Mouse (Mus musculus) liver, embryonic 15.5 days (tissue): ENCODE results near the gene Gm49368. TPM values are rescaled to one million over a fixed set of nuclear protein-coding genes. Genes with fewer than 3 reads are reported as not detected.

Experiments used
- polyA plus RNA-seq: library from polyadenylated mRNA; unstranded; fragments of >200 nt; fragmentation: Nextera tagmentation; extraction: Ambion mirVana; gene quantifications from 2 replicates; pipeline ENCODE4 v1.2.1, GENCODE M21; 2015

Gm49368 gene
- polyA plus RNA-seq, 1 experiment from 2014 or later, result 0.20 TPM

Other genes with a start within 250 kb of the Gm49368 start
- gene Stx4a, start 238.4 kb upstream of the Gm49368 start, polyA plus RNA-seq, result 14.6 and 14.9 TPM in 2 replicates
- 0.43 and 0.44 TPM in 2 replicates for gene Stx1b, start 238.1 kb upstream of the Gm49368 start, polyA plus RNA-seq
- 3.8 and 5.0 TPM in 2 replicates for gene Zfp646, start 186.5 kb upstream of the Gm49368 start, polyA plus RNA-seq
- 5.7 and 6.8 TPM in 2 replicates for gene Zfp668, start 185.9 kb upstream of the Gm49368 start, polyA plus RNA-seq
- 0.21 and 0.46 TPM in 2 replicates for gene Prss53, start 171.7 kb upstream of the Gm49368 start, polyA plus RNA-seq
- not detected in 2 replicates for gene Gm21974, start 167.2 kb upstream of the Gm49368 start, polyA plus RNA-seq
- 122 and 141 TPM in 2 replicates for gene Vkorc1, start 167.1 kb upstream of the Gm49368 start, polyA plus RNA-seq
- 51.5 and 59.2 TPM in 2 replicates for gene Bckdk, start 158.6 kb upstream of the Gm49368 start, polyA plus RNA-seq
- 15.0 TPM in 2 replicates for gene Kat8, start 150.2 kb upstream of the Gm49368 start, polyA plus RNA-seq
- 13.9 and 17.4 TPM in 2 replicates for gene Prss8, start 132.6 kb upstream of the Gm49368 start, polyA plus RNA-seq
- 2.7 and 3.3 TPM in 2 replicates for gene Prss36, start 116.0 kb upstream of the Gm49368 start, polyA plus RNA-seq
- 120 and 123 TPM in 2 replicates for gene Fus, start 95.2 kb upstream of the Gm49368 start, polyA plus RNA-seq
- gene Pycard, start 68.8 kb upstream of the Gm49368 start, polyA plus RNA-seq, result 24.9 and 29.1 TPM in 2 replicates
- gene Trim72, start 58.7 kb upstream of the Gm49368 start, polyA plus RNA-seq, result 0.25 and 0.38 TPM in 2 replicates
- gene Itgam, start within 50 bp of the Gm49368 start, polyA plus RNA-seq, result 6.0 TPM in 2 replicates
- 0.13 and 0.21 TPM in 2 replicates for gene Itgax, start 66.9 kb downstream of the Gm49368 start, polyA plus RNA-seq
- 0.02 and 0.10 TPM in 2 replicates for gene Itgad, start 91.7 kb downstream of the Gm49368 start, polyA plus RNA-seq
- gene Cox6a2, start 143.7 kb downstream of the Gm49368 start, polyA plus RNA-seq, result 3.9 and 6.8 TPM in 2 replicates
- gene Armc5, start 174.7 kb downstream of the Gm49368 start, polyA plus RNA-seq, result 6.9 and 9.0 TPM in 2 replicates
- 1.9 and 2.4 TPM in 2 replicates for gene 9130023H24Rik, start 175.3 kb downstream of the Gm49368 start, polyA plus RNA-seq
- 10.9 and 11.7 TPM in 2 replicates for gene Tgfb1i1, start 184.1 kb downstream of the Gm49368 start, polyA plus RNA-seq
- gene Slc5a2, start 203.0 kb downstream of the Gm49368 start, polyA plus RNA-seq, result 1.4 and 2.1 TPM in 2 replicates
- 20.3 and 22.0 TPM in 2 replicates for gene BC017158, start 235.5 kb downstream of the Gm49368 start, polyA plus RNA-seq